Mouse (Mus musculus) hindbrain, postnatal 0 days (tissue): ENCODE results near the gene Gm20388. TPM values are rescaled to one million over a fixed set of nuclear protein-coding genes. Genes with fewer than 3 reads are reported as not detected.

Experiments used
- ATAC-seq: fragments of 200-750 bp; cut with Nextera tagmentation; 2 replicates; pipeline ENCODE4 v1.8.0; 2017; ENCODE audit warnings: mild to moderate bottlenecking, moderate TSS enrichment, moderate library complexity
- DNase-seq: peaks from one replicate; pipeline ENCODE4 v3.0.0-alpha.2; 2015; ENCODE audit warnings: low spot score
- H3K27ac ChIP-seq: fragments of 300-500 bp; sonication (generic); 2 replicates; pipeline ENCODE4 v1.5.1; 2014; ENCODE audit warnings: mild to moderate bottlenecking
- H3K27me3 ChIP-seq: fragments of 300-500 bp; sonication (generic); 2 replicates; pipeline ENCODE4 v1.6.1; 2014; ENCODE audit warnings: low read length, mixed read lengths; ENCODE audit not compliant: insufficient read depth
- H3K36me3 ChIP-seq: fragments of 300-500 bp; sonication (generic); 2 replicates; pipeline ENCODE4 v1.6.1; 2014; ENCODE audit warnings: low read length, mixed read lengths; ENCODE audit not compliant: insufficient read depth
- H3K4me1 ChIP-seq: fragments of 300-500 bp; sonication (generic); 2 replicates; pipeline ENCODE4 v1.6.1; 2014; ENCODE audit warnings: antibody characterized with exemption, low read length, mixed read lengths; ENCODE audit not compliant: insufficient read depth
- H3K4me2 ChIP-seq: fragments of 300-500 bp; sonication (generic); 2 replicates; pipeline ENCODE4 v1.6.1; 2014; ENCODE audit warnings: low read depth, mild to moderate bottlenecking, low read length, moderate library complexity, mixed read lengths
- H3K4me3 ChIP-seq: fragments of 300-500 bp; sonication (generic); 2 replicates; pipeline ENCODE4 v1.5.1; 2014; ENCODE audit warnings: low read length
- H3K9ac ChIP-seq: fragments of 300-500 bp; sonication (generic); replicated peaks from 2 replicates; pipeline ENCODE4 v1.6.1; 2014; ENCODE audit warnings: mild to moderate bottlenecking, low read length, moderate library complexity, mixed read lengths
- H3K9me3 ChIP-seq: fragments of 300-500 bp; sonication (generic); 2 replicates; pipeline ENCODE4 v1.6.1; 2016; ENCODE audit warnings: low read length, mixed read lengths
- CTCF ChIP-seq: IDR thresholded peaks from 2 replicates; pipeline ENCODE4 v1.5.1; 2016; ENCODE audit warnings: antibody characterized with exemption, control low read depth, low read depth
- WGBS: fragments of 180-500 bp; shearing (Covaris S2); extraction: QIAGEN DNeasy Blood & Tissue Kit; methylation state at CpG from one replicate; pipeline ENCODE4 v1.1.7; 2014; 5-methylcytosine and 5-hydroxymethylcytosine counted together
- microRNA counts: library from miRNA; unstranded; fragments of <30 nt; microRNA quantifications from one replicate; lab custom pipeline; 2015
- microRNA-seq, 2 experiments: library from miRNA; unstranded; fragments of <30 nt; microRNA quantifications; one replicate each; pipeline ENCODE4; 2016
- polyA plus RNA-seq: library from polyadenylated mRNA; unstranded; fragments of >200 nt; fragmentation: Nextera tagmentation; extraction: Ambion mirVana; gene quantifications from 2 replicates; pipeline ENCODE4 v1.2.1, GENCODE M21; 2015
- total RNA-seq: library from RNA; depleted of rRNA; stranded (reverse); fragments of >200 nt; gene quantifications from 2 replicates; pipeline ENCODE4 v1.2.3, GENCODE M21; 2014; rRNA removed

Gene Gm20388
- total and polyA plus RNA-seq, 2 experiments from 2014 or later: 71.3 TPM; not detected in 1

- WGBS: 84% methylated on average over 11 of the region's 11 CpGs
- Histone ChIP-seq H3K36me3 (no peaks in the 10 kb centered on the region), H3K4me2 (no peak overlapping the region), H3K9me3 (no peaks in the 10 kb centered on the region), H3K27me3 (no peaks in the 10 kb centered on the region), H3K4me3 (no peak overlapping the region), H3K9ac (no peak overlapping the region), H3K27ac (no peak overlapping the region), H3K4me1 (no peaks in the 10 kb centered on the region)
- TF ChIP-seq CTCF: no peak
- no peak for DNase-seq
- ATAC-seq: no peak
These were observed 4478.9 kb downstream of the Gm20388 start for GRCm38 (mm10) chr8:124389495-124389894.

GRCm38 (mm10) chr8:124391191-124391590 is 4480.6 kb downstream of the Gm20388 start:
- no peak overlapping the region for H3K27ac ChIP-seq
- H3K9ac ChIP-seq: no peak overlapping the region
- no peaks in the 10 kb centered on the region for H3K9me3 ChIP-seq
- no peak for TF ChIP-seq CTCF
- H3K36me3 ChIP-seq: no peaks in the 10 kb centered on the region
- no peak overlapping the region for H3K4me3 ChIP-seq
- no peaks in the 10 kb centered on the region for H3K4me1 ChIP-seq
- DNase-seq: no peak
- H3K27me3 ChIP-seq: no peaks in the 10 kb centered on the region
- WGBS: 82% methylated on average over 7 of the region's 7 CpGs
- H3K4me2 ChIP-seq: no peak overlapping the region
- ATAC-seq: no peak

GRCm38 (mm10) chr8:124392271-124393012 is 4481.8 kb downstream of the Gm20388 start:
- no peaks in the 10 kb centered on the region for H3K36me3 ChIP-seq
- H3K4me3 ChIP-seq: no peak overlapping the region
- no peak for ATAC-seq
- H3K9ac ChIP-seq: no peak overlapping the region
- no peaks in the 10 kb centered on the region for H3K27me3 ChIP-seq
- H3K4me2 ChIP-seq: no peak overlapping the region
- H3K4me1 ChIP-seq: peaks cover 3% of the 10 kb centered on the region; the same call in 1 of the 2 replicates
- H3K9me3 ChIP-seq: no peaks in the 10 kb centered on the region
- TF ChIP-seq CTCF: no peak
- H3K27ac ChIP-seq: no peak overlapping the region
- WGBS: 46% methylated on average over 10 of the region's 10 CpGs
- no peak for DNase-seq

GRCm38 (mm10) chr8:124393013-124393412 is 4482.4 kb downstream of the Gm20388 start:
- no peak for TF ChIP-seq CTCF

GRCm38 (mm10) chr8:124393927-124394326 is 4483.3 kb downstream of the Gm20388 start:
- Histone ChIP-seq H3K27me3 (no peaks in the 10 kb centered on the region), H3K9ac (no peak overlapping the region), H3K9me3 (no peaks in the 10 kb centered on the region), H3K4me2 (no peak overlapping the region), H3K27ac (no peak overlapping the region), H3K4me1 (peaks cover 6% of the 10 kb centered on the region; the same call in 1 of the 2 replicates), H3K4me3 (no peak overlapping the region), H3K36me3 (no peaks in the 10 kb centered on the region)
- TF ChIP-seq CTCF: peak; percentile 59
- no peak for ATAC-seq
- peak; percentile 27 for DNase-seq
- WGBS: 82% methylated on average over 4 of the region's 4 CpGs

More at GRCm38 (mm10) chr8:124393013-124393412, 4482.4 kb downstream of the Gm20388 start:
- H3K9ac ChIP-seq: no peak overlapping the region
- no peak overlapping the region for H3K4me2 ChIP-seq
- H3K4me3 ChIP-seq: no peak overlapping the region
- no peak overlapping the region for H3K27ac ChIP-seq
- ATAC-seq: no peak
- no peaks in the 10 kb centered on the region for H3K27me3 ChIP-seq
- no peaks in the 10 kb centered on the region for H3K36me3 ChIP-seq
- peaks cover 6% of the 10 kb centered on the region; the same call in 1 of the 2 replicates for H3K4me1 ChIP-seq
- 85% methylated on average over 5 of the region's 5 CpGs for WGBS
- DNase-seq: no peak
- H3K9me3 ChIP-seq: no peaks in the 10 kb centered on the region

GRCm38 (mm10) chr8:124394951-124395350 is 4484.3 kb downstream of the Gm20388 start:
- Histone ChIP-seq H3K9ac (no peak overlapping the region), H3K4me1 (peaks cover 6% of the 10 kb centered on the region; the same call in 1 of the 2 replicates), H3K27ac (no peak overlapping the region), H3K4me2 (no peak overlapping the region), H3K36me3 (no peaks in the 10 kb centered on the region), H3K9me3 (no peaks in the 10 kb centered on the region), H3K27me3 (no peaks in the 10 kb centered on the region), H3K4me3 (no peak overlapping the region)
- WGBS: 75% methylated on average over 7 of the region's 7 CpGs
- DNase-seq: no peak
- no peak for TF ChIP-seq CTCF
- no peak for ATAC-seq

MicroRNAs within 50 kb of the gene (microRNA counts, 519-probe panel; counts per million panel counts)
- microRNA mmu-miR-1967 (lab: Ali Mortazavi, UCI): not detected

Small RNA genes within 50 kb of the gene (microRNA-seq; reads per million reads assigned to microRNA genes)
- 0 reads per million in 2 experiments for gene Gm22715
- 0 reads per million in 2 experiments for gene Gm24366
- 0 reads per million in 2 experiments for gene Gm27530
- gene Mir1967: 0 reads per million in 2 experiments
- gene Mir6396: 0 reads per million in 2 experiments
- gene Mir7079: 0 to 0.72 reads per million in 2 experiments
- 3.3 to 3.6 reads per million in 2 experiments for gene Mir7080
- gene Mir7237: 0 to 1.2 reads per million in 2 experiments
- 0 to 0.53 reads per million in 2 experiments for gene Mir7687

Other genes with a start within 250 kb of the Gm20388 start
- 20.6 and 24.1 TPM in 2 replicates for gene Wfdc1, start 244.5 kb upstream of the Gm20388 start, total RNA-seq
- gene Wfdc1, start 244.5 kb upstream of the Gm20388 start, polyA plus RNA-seq: 10.6 and 12.0 TPM in 2 replicates
- gene Atp2c2, start 210.8 kb upstream of the Gm20388 start, total RNA-seq: 0.26 and 0.29 TPM in 2 replicates
- gene Atp2c2, start 210.8 kb upstream of the Gm20388 start, polyA plus RNA-seq: 0.66 and 0.98 TPM in 2 replicates
- gene Tldc1, start 132.4 kb upstream of the Gm20388 start, total RNA-seq: 20.2 and 21.2 TPM in 2 replicates
- gene Tldc1, start 132.4 kb upstream of the Gm20388 start, polyA plus RNA-seq: 7.4 and 8.4 TPM in 2 replicates
- gene Cotl1, start 70.3 kb upstream of the Gm20388 start, total RNA-seq: 263 and 269 TPM in 2 replicates
- 85.4 and 87.8 TPM in 2 replicates for gene Cotl1, start 70.3 kb upstream of the Gm20388 start, polyA plus RNA-seq
- 36.6 and 37.3 TPM in 2 replicates for gene Klhl36, start 48.6 kb upstream of the Gm20388 start, total RNA-seq
- 20.6 and 22.0 TPM in 2 replicates for gene Klhl36, start 48.6 kb upstream of the Gm20388 start, polyA plus RNA-seq
- 88.5 and 91.1 TPM in 2 replicates for gene Usp10, start 481 bp upstream of the Gm20388 start, total RNA-seq
- 89.0 and 94.2 TPM in 2 replicates for gene Usp10, start 481 bp upstream of the Gm20388 start, polyA plus RNA-seq
- 3.5 and 5.6 TPM in 2 replicates for gene Crispld2, start 81.6 kb downstream of the Gm20388 start, total RNA-seq
- 2.5 and 2.6 TPM in 2 replicates for gene Crispld2, start 81.6 kb downstream of the Gm20388 start, polyA plus RNA-seq
- gene Zdhhc7, start 190.6 kb downstream of the Gm20388 start, total RNA-seq: 37.7 and 46.2 TPM in 2 replicates
- 25.3 and 26.6 TPM in 2 replicates for gene Zdhhc7, start 190.6 kb downstream of the Gm20388 start, polyA plus RNA-seq
- gene 6430548M08Rik, start 203.3 kb downstream of the Gm20388 start, total RNA-seq: 66.1 and 75.6 TPM in 2 replicates
- gene 6430548M08Rik, start 203.3 kb downstream of the Gm20388 start, polyA plus RNA-seq: 33.9 and 35.6 TPM in 2 replicates